Mouse (Mus musculus): ENCODE results near the gene Actl11.

Actl11 gene

DNA sequence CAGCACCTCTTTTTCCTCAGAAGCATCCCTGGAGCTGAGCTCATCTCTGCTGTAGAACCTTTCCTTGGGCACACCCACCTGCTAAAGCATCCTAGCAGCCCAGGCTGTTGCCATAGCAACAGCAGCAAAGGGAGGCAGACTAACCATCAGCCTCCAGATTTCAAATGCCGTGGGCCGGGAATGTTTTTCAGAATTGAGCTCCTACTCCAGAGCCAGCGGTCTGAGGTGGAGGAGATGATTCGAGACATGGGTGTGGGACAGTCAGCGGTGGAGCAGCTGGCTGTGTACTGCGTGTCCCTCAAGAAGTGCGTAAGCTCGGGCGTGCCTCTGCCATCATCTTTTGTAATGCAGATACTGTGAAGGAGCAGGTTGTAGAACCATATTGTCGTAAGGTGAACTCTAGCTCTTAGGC lies 33.1 kb downstream of the Actl11 start:
- in situ Hi-C loops (cut with MboI; ENCODE audit: low sequenced_read_pairs), result no loop called here

DNA sequence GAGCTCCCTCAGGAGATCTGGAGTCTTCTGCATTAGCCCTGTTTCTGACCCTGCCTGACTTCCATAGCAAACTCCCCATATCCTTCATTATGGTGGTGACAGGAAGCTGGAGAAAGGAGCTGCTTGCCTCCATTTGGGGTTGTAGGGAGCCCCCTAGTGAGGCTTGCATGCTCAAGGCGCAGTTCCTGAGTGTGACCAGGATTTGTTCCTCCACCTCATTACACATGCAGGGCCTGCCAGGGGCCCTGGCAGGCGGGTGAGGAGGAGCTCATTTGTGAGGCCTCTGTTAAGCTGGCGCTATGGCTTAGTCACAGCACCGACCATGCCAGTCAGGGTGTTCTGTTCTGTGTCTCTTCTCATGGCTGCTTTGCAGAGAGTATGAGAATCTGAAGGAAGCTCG lies 33.6 kb downstream of the Actl11 start:
- in situ Hi-C loops (cut with MboI; ENCODE audit: low sequenced_read_pairs), result no loop called here

- in situ Hi-C loops (cut with MboI; ENCODE audit: low sequenced_read_pairs), result no loop called here
These were observed 34.6 kb downstream of the Actl11 start for GRCm38 (mm10) chr9:107962916-107963315.

GRCm38 (mm10) chr9:107963700-107964099 lies 35.4 kb downstream of the Actl11 start:
- in situ Hi-C loops (cut with MboI; ENCODE audit: low sequenced_read_pairs), result no loop called here

- in situ Hi-C loops (cut with MboI; ENCODE audit: low sequenced_read_pairs), result no loop called here
These were observed 36.4 kb downstream of the Actl11 start for GRCm38 (mm10) chr9:107964681-107965080.

DNA sequence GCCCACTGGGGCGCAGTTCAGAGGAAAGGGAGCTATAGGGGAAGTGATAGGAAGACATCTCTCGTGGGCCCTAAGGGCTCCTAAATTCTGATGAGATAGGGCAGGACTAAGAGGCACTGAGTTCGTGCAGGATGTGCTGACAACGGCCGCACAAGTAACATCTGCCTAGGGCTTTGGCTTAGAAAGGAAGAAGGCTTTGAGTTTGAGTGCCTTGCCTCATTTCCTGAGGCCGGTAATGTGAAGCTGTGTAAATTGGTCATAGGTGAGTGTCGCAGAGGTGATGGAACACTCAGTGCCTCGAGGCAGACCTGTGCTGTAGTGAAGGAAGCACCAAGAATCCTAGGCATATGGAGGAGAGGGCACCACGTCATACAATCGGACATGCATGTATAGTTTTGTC lies 38.4 kb downstream of the Actl11 start:
- in situ Hi-C loops (cut with MboI; ENCODE audit: low sequenced_read_pairs), result no loop called here

- in situ Hi-C loops (cut with MboI; ENCODE audit: low sequenced_read_pairs), result no loop called here
These were observed 39.2 kb downstream of the Actl11 start for GRCm38 (mm10) chr9:107967437-107967836.

DNA sequence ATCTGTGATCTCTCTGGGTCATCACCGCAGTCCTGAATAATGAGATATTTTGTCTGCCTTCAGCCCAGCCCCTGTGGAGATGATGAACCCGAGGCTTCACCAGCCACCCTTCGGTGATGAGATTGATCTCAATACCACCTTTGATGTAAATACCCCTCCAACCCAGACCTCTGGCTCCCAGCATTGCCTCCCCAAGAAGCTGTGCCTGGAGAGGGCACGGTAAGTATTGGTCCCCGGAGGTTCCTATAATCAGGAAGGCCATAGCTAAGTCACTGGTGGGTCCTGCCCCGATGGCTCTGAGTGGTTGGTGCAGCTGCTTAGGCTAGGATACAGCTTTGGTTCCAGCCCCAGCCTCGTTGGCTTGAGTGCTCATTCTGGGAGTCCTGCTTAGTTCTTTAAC lies 40.3 kb downstream of the Actl11 start:
- in situ Hi-C loops (cut with MboI; ENCODE audit: low sequenced_read_pairs), result no loop called here

- in situ Hi-C loops (cut with MboI; ENCODE audit: low sequenced_read_pairs), result no loop called here
These were observed 42.0 kb downstream of the Actl11 start for GRCm38 (mm10) chr9:107970311-107970710.

GRCm38 (mm10) chr9:107971690-107972541 lies 43.6 kb downstream of the Actl11 start:
- in situ Hi-C loops (cut with MboI; ENCODE audit: low sequenced_read_pairs), result no loop called here

GRCm38 (mm10) chr9:107974491-107975171 lies 46.4 kb downstream of the Actl11 start:
- in situ Hi-C loops (cut with MboI; ENCODE audit: low sequenced_read_pairs), result no loop called here

DNA sequence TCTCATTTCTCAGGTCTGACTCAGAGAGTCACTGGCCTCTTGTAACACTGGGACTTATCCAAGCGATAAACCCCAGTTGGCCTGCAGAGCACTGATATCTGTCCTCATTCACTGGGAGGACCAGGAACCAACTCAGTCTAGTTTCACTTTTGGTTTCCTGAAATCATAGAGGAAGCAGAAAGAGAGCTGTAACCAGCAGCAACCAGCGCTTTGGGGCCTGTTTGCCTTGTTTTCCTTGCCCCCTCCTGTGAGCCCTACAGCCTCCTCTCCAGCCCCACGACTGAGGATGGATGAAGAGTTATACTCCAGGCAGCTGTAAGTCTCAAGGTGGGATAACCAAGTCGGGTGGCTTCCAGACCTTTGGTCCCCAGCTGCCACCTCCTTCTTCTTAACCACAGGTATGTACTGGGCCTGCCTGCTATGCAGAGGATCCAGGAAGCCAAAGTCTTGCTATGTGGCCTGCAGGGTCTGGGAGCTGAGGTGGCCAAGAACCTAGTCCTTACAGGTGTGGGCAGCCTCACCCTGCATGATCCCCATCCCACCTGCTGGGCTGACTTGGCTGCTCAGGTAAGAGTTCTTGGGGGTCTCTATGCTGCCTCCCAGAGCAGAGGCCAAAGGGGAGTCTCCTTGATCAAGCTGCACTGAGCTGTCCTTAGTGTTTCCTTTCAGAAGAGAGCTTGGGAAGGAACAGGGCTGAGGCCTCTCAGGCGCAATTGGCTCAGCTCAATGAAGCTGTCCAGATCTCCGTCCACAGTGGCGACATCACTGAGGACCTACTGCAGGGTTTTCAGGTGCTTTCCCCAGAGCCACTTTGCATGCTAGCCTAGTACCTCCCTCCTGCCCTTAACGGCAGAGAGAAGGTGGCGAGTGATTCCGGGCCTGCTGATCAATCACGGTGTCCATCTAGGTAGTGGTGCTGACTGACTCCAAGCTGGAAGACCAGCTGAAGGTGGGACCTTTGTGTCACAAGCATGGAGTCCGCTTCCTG lies 47.4 kb downstream of the Actl11 start, which contains the start of gene Uba7:
Gene Uba7, plus strand, starts transcription at position 107 of the 988 bp plus-strand sequence.
- in situ Hi-C loops (cut with MboI; ENCODE audit: low sequenced_read_pairs), result no loop called here

- in situ Hi-C loops (cut with MboI; ENCODE audit: low sequenced_read_pairs), result no loop called here
These were observed 50.5 kb downstream of the Actl11 start for GRCm38 (mm10) chr9:107978815-107979214.

Data from CH12F3 (cell line).